Mouse (Mus musculus): Measurements from ENCODE around the gene Rsu1. TPM values are rescaled to one million over a fixed set of nuclear protein-coding genes. Genes with fewer than 3 reads are reported as not detected.

The Rsu1 gene
- polyA plus RNA-seq, 1 experiment from 2014 or later = 125 TPM

- H3K4me1 ChIP-seq = peaks cover 9% of the 10 kb centered on the region
- no peak overlapping the region for H3K9ac ChIP-seq
- no peak overlapping the region for H3K4me3 ChIP-seq
- 87% methylated on average over 2 of the region's 2 CpGs for WGBS
- no peaks in the 10 kb centered on the region for H3K9me3 ChIP-seq
- H3K4me2 ChIP-seq (replicated peaks) = no peak overlapping the region
- no peak for ATAC-seq (ENCODE audit: low FRiP score, low read depth)
- no peaks in the 10 kb centered on the region for H3K27me3 ChIP-seq
- no peaks in the 10 kb centered on the region for H3K36me3 ChIP-seq
- H3K27ac ChIP-seq = no peak overlapping the region
These were observed 136.3 kb downstream of the Rsu1 start for GRCm38 (mm10) chr2:13134890-13135289.

- H3K27ac ChIP-seq = no peak overlapping the region
- H3K9ac ChIP-seq = no peak overlapping the region
- H3K4me3 ChIP-seq = no peak overlapping the region
- peaks cover 9% of the 10 kb centered on the region for H3K4me1 ChIP-seq
- H3K27me3 ChIP-seq = no peaks in the 10 kb centered on the region
- no peaks in the 10 kb centered on the region for H3K9me3 ChIP-seq
- ATAC-seq (ENCODE audit: low FRiP score, low read depth) = no peak
- no peaks in the 10 kb centered on the region for H3K36me3 ChIP-seq
- WGBS = 89% methylated on average over 8 of the region's 8 CpGs
- H3K4me2 ChIP-seq (replicated peaks) = no peak overlapping the region
These were observed 138.4 kb downstream of the Rsu1 start for GRCm38 (mm10) chr2:13132841-13133240.

- ATAC-seq (ENCODE audit: low FRiP score, low read depth) = no peak
- no peak overlapping the region for H3K9ac ChIP-seq
- no peaks in the 10 kb centered on the region for H3K9me3 ChIP-seq
- WGBS = 88% methylated on average over 8 of the region's 8 CpGs
- H3K27me3 ChIP-seq = no peaks in the 10 kb centered on the region
- no peak overlapping the region for H3K27ac ChIP-seq
- no peak overlapping the region for H3K4me2 ChIP-seq (replicated peaks)
- H3K36me3 ChIP-seq = no peaks in the 10 kb centered on the region
- peaks cover 9% of the 10 kb centered on the region for H3K4me1 ChIP-seq
- H3K4me3 ChIP-seq = no peak overlapping the region
These were observed 138.8 kb downstream of the Rsu1 start for GRCm38 (mm10) chr2:13132406-13132805.

- Histone ChIP-seq H3K4me2 (replicated peaks) (no peak overlapping the region), H3K9me3 (no peaks in the 10 kb centered on the region), H3K9ac (no peak overlapping the region), H3K4me3 (no peak overlapping the region), H3K36me3 (no peaks in the 10 kb centered on the region), H3K27me3 (no peaks in the 10 kb centered on the region), H3K27ac (no peak overlapping the region), H3K4me1 (peaks cover 9% of the 10 kb centered on the region)
- no peak for ATAC-seq (ENCODE audit: low FRiP score, low read depth)
- WGBS = 69% methylated on average over 10 of the region's 10 CpGs
These were observed 141.4 kb downstream of the Rsu1 start for GRCm38 (mm10) chr2:13129859-13130258.

GRCm38 (mm10) chr2:13129337-13129736 lies 141.9 kb downstream of the Rsu1 start:
- H3K27me3 ChIP-seq = no peaks in the 10 kb centered on the region
- H3K4me2 ChIP-seq (replicated peaks) = no peak overlapping the region
- H3K4me1 ChIP-seq = peaks cover 9% of the 10 kb centered on the region
- no peaks in the 10 kb centered on the region for H3K36me3 ChIP-seq
- no peak overlapping the region for H3K4me3 ChIP-seq
- 73% methylated on average over 10 of the region's 10 CpGs for WGBS
- no peak overlapping the region for H3K27ac ChIP-seq
- no peak for ATAC-seq (ENCODE audit: low FRiP score, low read depth)
- H3K9ac ChIP-seq = no peak overlapping the region
- H3K9me3 ChIP-seq = no peaks in the 10 kb centered on the region

GRCm38 (mm10) chr2:13120461-13120860 lies 150.8 kb downstream of the Rsu1 start:
- WGBS = 90% methylated on average over 5 of the region's 5 CpGs
- H3K27ac ChIP-seq = no peak overlapping the region
- no peak overlapping the region for H3K4me2 ChIP-seq (replicated peaks)
- H3K9me3 ChIP-seq = no peaks in the 10 kb centered on the region
- H3K27me3 ChIP-seq = no peaks in the 10 kb centered on the region
- H3K4me1 ChIP-seq = no peaks in the 10 kb centered on the region
- ATAC-seq (ENCODE audit: low FRiP score, low read depth) = no peak
- no peak overlapping the region for H3K4me3 ChIP-seq
- H3K9ac ChIP-seq = no peak overlapping the region
- no peaks in the 10 kb centered on the region for H3K36me3 ChIP-seq

GRCm38 (mm10) chr2:13117896-13118295 lies 153.3 kb downstream of the Rsu1 start:
- no peak overlapping the region for H3K9ac ChIP-seq
- H3K9me3 ChIP-seq = no peaks in the 10 kb centered on the region
- WGBS = 79% methylated on average over 4 of the region's 4 CpGs
- H3K27me3 ChIP-seq = no peaks in the 10 kb centered on the region
- no peak overlapping the region for H3K4me2 ChIP-seq (replicated peaks)
- H3K4me3 ChIP-seq = no peak overlapping the region
- no peaks in the 10 kb centered on the region for H3K36me3 ChIP-seq
- no peak overlapping the region for H3K27ac ChIP-seq
- no peak for ATAC-seq (ENCODE audit: low FRiP score, low read depth)
- peaks cover 5% of the 10 kb centered on the region; the same call in 1 of the 2 replicates for H3K4me1 ChIP-seq

GRCm38 (mm10) chr2:13106531-13106930 lies 164.7 kb downstream of the Rsu1 start:
- Histone ChIP-seq H3K36me3 (no peaks in the 10 kb centered on the region), H3K4me2 (replicated peaks) (no peak overlapping the region), H3K4me1 (peaks cover 8% of the 10 kb centered on the region; the same call in 1 of the 2 replicates), H3K9ac (no peak overlapping the region), H3K27ac (no peak overlapping the region), H3K4me3 (no peak overlapping the region), H3K9me3 (no peaks in the 10 kb centered on the region), H3K27me3 (no peaks in the 10 kb centered on the region)
- ATAC-seq (ENCODE audit: low FRiP score, low read depth) = no peak
- 29% methylated on average over 4 of the region's 4 CpGs for WGBS

GRCm38 (mm10) chr2:13104388-13104787 lies 166.8 kb downstream of the Rsu1 start:
- Histone ChIP-seq H3K4me1 (peaks cover 8% of the 10 kb centered on the region; the same call in 1 of the 2 replicates), H3K4me3 (no peak overlapping the region), H3K9me3 (no peaks in the 10 kb centered on the region), H3K9ac (no peak overlapping the region), H3K27ac (no peak overlapping the region), H3K36me3 (no peaks in the 10 kb centered on the region), H3K4me2 (replicated peaks) (no peak overlapping the region), H3K27me3 (no peaks in the 10 kb centered on the region)
- 39% methylated on average over 2 of the region's 2 CpGs for WGBS
- ATAC-seq (ENCODE audit: low FRiP score, low read depth) = no peak

- no peak overlapping the region for H3K4me2 ChIP-seq (replicated peaks)
- no peak overlapping the region for H3K4me3 ChIP-seq
- peaks cover 8% of the 10 kb centered on the region; the same call in 1 of the 2 replicates for H3K4me1 ChIP-seq
- no peaks in the 10 kb centered on the region for H3K9me3 ChIP-seq
- no peak overlapping the region for H3K27ac ChIP-seq
- WGBS = 75% methylated on average over 7 of the region's 7 CpGs
- H3K9ac ChIP-seq = no peak overlapping the region
- no peaks in the 10 kb centered on the region for H3K36me3 ChIP-seq
- H3K27me3 ChIP-seq = no peaks in the 10 kb centered on the region
- ATAC-seq (ENCODE audit: low FRiP score, low read depth) = no peak
These were observed 167.4 kb downstream of the Rsu1 start for GRCm38 (mm10) chr2:13103797-13104200.

GRCm38 (mm10) chr2:13094045-13094444 lies 177.2 kb downstream of the Rsu1 start:
- 0 out of 2 replicates have a peak, but pooled peaks cover 6% of the 10 kb centered on the region for H3K4me1 ChIP-seq
- no peak for ATAC-seq (ENCODE audit: low FRiP score, low read depth)
- no peaks in the 10 kb centered on the region for H3K9me3 ChIP-seq
- no peaks in the 10 kb centered on the region for H3K36me3 ChIP-seq
- no peaks in the 10 kb centered on the region for H3K27me3 ChIP-seq
- WGBS = 86% methylated on average over 5 of the region's 5 CpGs
- H3K9ac ChIP-seq = no peak overlapping the region
- no peak overlapping the region for H3K27ac ChIP-seq
- no peak overlapping the region for H3K4me3 ChIP-seq
- H3K4me2 ChIP-seq (replicated peaks) = no peak overlapping the region

GRCm38 (mm10) chr2:13093570-13093969 lies 177.6 kb downstream of the Rsu1 start:
- no peaks in the 10 kb centered on the region for H3K36me3 ChIP-seq
- no peak overlapping the region for H3K27ac ChIP-seq
- H3K9me3 ChIP-seq = no peaks in the 10 kb centered on the region
- H3K4me3 ChIP-seq = no peak overlapping the region
- H3K4me2 ChIP-seq (replicated peaks) = no peak overlapping the region
- 0 out of 2 replicates have a peak, but pooled peaks cover 6% of the 10 kb centered on the region for H3K4me1 ChIP-seq
- H3K9ac ChIP-seq = no peak overlapping the region
- no peaks in the 10 kb centered on the region for H3K27me3 ChIP-seq
- 38% methylated on average over 1 of the region's 1 CpGs for WGBS
- no peak for ATAC-seq (ENCODE audit: low FRiP score, low read depth)

GRCm38 (mm10) chr2:13091399-13092015 lies 179.7 kb downstream of the Rsu1 start:
- no peak overlapping the region for H3K4me3 ChIP-seq
- H3K9me3 ChIP-seq = no peaks in the 10 kb centered on the region
- H3K4me1 ChIP-seq = no peaks in the 10 kb centered on the region
- no peak overlapping the region for H3K9ac ChIP-seq
- no peaks in the 10 kb centered on the region for H3K27me3 ChIP-seq
- no peak overlapping the region for H3K4me2 ChIP-seq (replicated peaks)
- 79% methylated on average over 5 of the region's 5 CpGs for WGBS
- H3K36me3 ChIP-seq = no peaks in the 10 kb centered on the region
- ATAC-seq (ENCODE audit: low FRiP score, low read depth) = no peak
- no peak overlapping the region for H3K27ac ChIP-seq

Measured in limb, embryonic 13.5 days (tissue).